Mouse (Mus musculus) cerebellum, postnatal 14 days (tissue): Measurements from ENCODE around the gene Sept4.
A peak's percentile ranks its signal among the peaks of the same experiment; 100 is the strongest.

Experiments
- DNase-seq, 2 experiments: peaks; one replicate each; pipeline ENCODE4 v3.0.0; 2021; ENCODE audit warnings: mixed read lengths in 2 of 2

Sept4 gene

GRCm38 (mm10) chr11:87568255-87568953 is at the start of gene Sept4:
Gene Sept4, plus strand, starts transcription at chr11:87568903.
- DNase-seq: peak in 1 of 2 experiments; percentile 38

GRCm38 (mm10) chr11:87519260-87519659 is 49.4 kb upstream of the Sept4 start:
- peak; percentile 49 to 56 for DNase-seq

GRCm38 (mm10) chr11:87523466-87523865 is 45.2 kb upstream of the Sept4 start:
- DNase-seq: no peak

GRCm38 (mm10) chr11:87523967-87524366 is 44.7 kb upstream of the Sept4 start:
- no peak for DNase-seq

- no peak for DNase-seq
Observed at GRCm38 (mm10) chr11:87524780-87525179, 43.9 kb upstream of the Sept4 start.

- no peak for DNase-seq
Observed at GRCm38 (mm10) chr11:87527364-87527763, 41.3 kb upstream of the Sept4 start.

- peak in 1 of 2 experiments; percentile 15 for DNase-seq
Observed at GRCm38 (mm10) chr11:87527990-87528389, 40.7 kb upstream of the Sept4 start.

- DNase-seq: no peak
Observed at GRCm38 (mm10) chr11:87531695-87532094, 37.0 kb upstream of the Sept4 start.

- peak; percentile 23 to 36 for DNase-seq
Observed at GRCm38 (mm10) chr11:87542285-87542684, 26.4 kb upstream of the Sept4 start.

- DNase-seq: peak; percentile 80 to 87
Observed at GRCm38 (mm10) chr11:87542906-87543305, 25.8 kb upstream of the Sept4 start.

GRCm38 (mm10) chr11:87553342-87553741 is 15.4 kb upstream of the Sept4 start:
- DNase-seq: no peak

GRCm38 (mm10) chr11:87554386-87554785 is 14.3 kb upstream of the Sept4 start:
- no peak for DNase-seq

- no peak for DNase-seq
Observed at GRCm38 (mm10) chr11:87555106-87555703, 13.5 kb upstream of the Sept4 start.

GRCm38 (mm10) chr11:87561208-87561607 is 7.5 kb upstream of the Sept4 start:
- no peak for DNase-seq

- no peak for DNase-seq
Observed at GRCm38 (mm10) chr11:87566501-87566900, 2.2 kb upstream of the Sept4 start, which contains the start of gene Gm11492. Gene Gm11492, plus strand, starts transcription at chr11:87566653.

- DNase-seq: no peak
Observed at GRCm38 (mm10) chr11:87570743-87571142, 2.0 kb downstream of the Sept4 start.

GRCm38 (mm10) chr11:87571361-87571950 is 2.8 kb downstream of the Sept4 start:
- no peak for DNase-seq

- DNase-seq: peak in 1 of 2 experiments; percentile 57
Observed at GRCm38 (mm10) chr11:87573751-87574150, 5.0 kb downstream of the Sept4 start.

GRCm38 (mm10) chr11:87574520-87575180 is 5.9 kb downstream of the Sept4 start:
- DNase-seq: no peak

- no peak for DNase-seq
Observed at GRCm38 (mm10) chr11:87577601-87578248, 9.0 kb downstream of the Sept4 start.

- peak; percentile 86 to 88 for DNase-seq
Observed at GRCm38 (mm10) chr11:87578249-87578962, 9.7 kb downstream of the Sept4 start.

GRCm38 (mm10) chr11:87578963-87579601 is 10.4 kb downstream of the Sept4 start:
- DNase-seq: peak; percentile 67 to 72
